Mouse (Mus musculus): ENCODE results near the gene Prkg2. TPM values are rescaled to one million over a fixed set of nuclear protein-coding genes. Genes with fewer than 3 reads are reported as not detected.

Prkg2 gene
- total and polyA plus RNA-seq, 2 experiments, result not detected

GRCm38 (mm10) chr5:98951566-98951965, 85.6 kb downstream of the Prkg2 start:
- Histone ChIP-seq H3K79me2 (ENCODE audit: control insufficient read depth, insufficient read depth, low read length) (no peaks in the 10 kb centered on the region), H3K36me3 (ENCODE audit: control insufficient read depth, insufficient read depth, low read length) (no peaks in the 10 kb centered on the region), H3K9ac (ENCODE audit: low read depth, low read length) (no peak overlapping the region), H3K27ac (replicated peaks; ENCODE audit: insufficient read depth, low read depth, low read length) (no peak overlapping the region), H3K4me3 (ENCODE audit: insufficient read depth, low read depth, low read length) (no peak overlapping the region), H3K27me3 (ENCODE audit: control insufficient read depth, insufficient read depth, low read length) (no peaks in the 10 kb centered on the region), H3K4me1 (ENCODE audit: control insufficient read depth, insufficient read depth, low read length) (no peaks in the 10 kb centered on the region)
- WGBS, result 43% methylated on average over 4 of the region's 4 CpGs
- TF ChIP-seq POLR2A (IDR thresholded peaks at IDR 0.05; ENCODE audit: extremely low read depth, insufficient read depth, low read length), result no peak
- no peak for TF ChIP-seq CTCF (IDR thresholded peaks at IDR 0.05; ENCODE audit: low read depth, low read length)
- DNase-seq (ENCODE audit: extremely low read depth, low read depth, low spot score), result peak; percentile 23

- H3K79me2 ChIP-seq (ENCODE audit: control insufficient read depth, insufficient read depth, low read length), result no peaks in the 10 kb centered on the region
- no peaks in the 10 kb centered on the region for H3K36me3 ChIP-seq (ENCODE audit: control insufficient read depth, insufficient read depth, low read length)
- DNase-seq (ENCODE audit: extremely low read depth, low read depth, low spot score), result no peak
- TF ChIP-seq CTCF (IDR thresholded peaks at IDR 0.05; ENCODE audit: low read depth, low read length), result no peak
- TF ChIP-seq POLR2A (IDR thresholded peaks at IDR 0.05; ENCODE audit: extremely low read depth, insufficient read depth, low read length), result no peak
- H3K4me1 ChIP-seq (ENCODE audit: control insufficient read depth, insufficient read depth, low read length), result no peaks in the 10 kb centered on the region
- H3K4me3 ChIP-seq (ENCODE audit: insufficient read depth, low read depth, low read length), result no peak overlapping the region
- H3K27me3 ChIP-seq (ENCODE audit: control insufficient read depth, insufficient read depth, low read length), result no peaks in the 10 kb centered on the region
- WGBS, result 78% methylated on average over 4 of the region's 4 CpGs
- no peak overlapping the region for H3K27ac ChIP-seq (replicated peaks; ENCODE audit: insufficient read depth, low read depth, low read length)
- H3K9ac ChIP-seq (ENCODE audit: low read depth, low read length), result no peak overlapping the region
These were observed 86.6 kb downstream of the Prkg2 start for GRCm38 (mm10) chr5:98950495-98951092.

- no peaks in the 10 kb centered on the region for H3K79me2 ChIP-seq (ENCODE audit: control insufficient read depth, insufficient read depth, low read length)
- WGBS, result 88% methylated on average over 10 of the region's 10 CpGs
- H3K9ac ChIP-seq (ENCODE audit: low read depth, low read length), result no peak overlapping the region
- TF ChIP-seq POLR2A (IDR thresholded peaks at IDR 0.05; ENCODE audit: extremely low read depth, insufficient read depth, low read length) (no peak), CTCF (IDR thresholded peaks at IDR 0.05; ENCODE audit: low read depth, low read length) (no peak)
- no peak overlapping the region for H3K27ac ChIP-seq (replicated peaks; ENCODE audit: insufficient read depth, low read depth, low read length)
- no peaks in the 10 kb centered on the region for H3K36me3 ChIP-seq (ENCODE audit: control insufficient read depth, insufficient read depth, low read length)
- no peaks in the 10 kb centered on the region for H3K27me3 ChIP-seq (ENCODE audit: control insufficient read depth, insufficient read depth, low read length)
- H3K4me1 ChIP-seq (ENCODE audit: control insufficient read depth, insufficient read depth, low read length), result no peaks in the 10 kb centered on the region
- no peak overlapping the region for H3K4me3 ChIP-seq (ENCODE audit: insufficient read depth, low read depth, low read length)
- no peak for DNase-seq (ENCODE audit: extremely low read depth, low read depth, low spot score)
These were observed 87.4 kb downstream of the Prkg2 start for GRCm38 (mm10) chr5:98949784-98950183.

- no peak for DNase-seq (ENCODE audit: extremely low read depth, low read depth, low spot score)
- 98% methylated on average over 20 of the region's 20 CpGs for WGBS
These were observed 90.5 kb downstream of the Prkg2 start for GRCm38 (mm10) chr5:98946656-98947055.

GRCm38 (mm10) chr5:98946117-98946620, 91.0 kb downstream of the Prkg2 start:
- TF ChIP-seq POLR2A (IDR thresholded peaks at IDR 0.05; ENCODE audit: extremely low read depth, insufficient read depth, low read length) (no peak), CTCF (IDR thresholded peaks at IDR 0.05; ENCODE audit: low read depth, low read length) (no peak)
- no peak for DNase-seq (ENCODE audit: extremely low read depth, low read depth, low spot score)
- no peaks in the 10 kb centered on the region for H3K27me3 ChIP-seq (ENCODE audit: control insufficient read depth, insufficient read depth, low read length)
- H3K4me1 ChIP-seq (ENCODE audit: control insufficient read depth, insufficient read depth, low read length), result no peaks in the 10 kb centered on the region
- H3K9ac ChIP-seq (ENCODE audit: low read depth, low read length), result no peak overlapping the region
- no peaks in the 10 kb centered on the region for H3K36me3 ChIP-seq (ENCODE audit: control insufficient read depth, insufficient read depth, low read length)
- 81% methylated on average over 4 of the region's 4 CpGs for WGBS
- no peaks in the 10 kb centered on the region for H3K79me2 ChIP-seq (ENCODE audit: control insufficient read depth, insufficient read depth, low read length)
- H3K27ac ChIP-seq (replicated peaks; ENCODE audit: insufficient read depth, low read depth, low read length), result no peak overlapping the region
- H3K4me3 ChIP-seq (ENCODE audit: insufficient read depth, low read depth, low read length), result no peak overlapping the region

More at GRCm38 (mm10) chr5:98946656-98947055, 90.5 kb downstream of the Prkg2 start:
- Histone ChIP-seq H3K27me3 (ENCODE audit: control insufficient read depth, insufficient read depth, low read length) (no peaks in the 10 kb centered on the region), H3K27ac (replicated peaks; ENCODE audit: insufficient read depth, low read depth, low read length) (no peak overlapping the region), H3K79me2 (ENCODE audit: control insufficient read depth, insufficient read depth, low read length) (no peaks in the 10 kb centered on the region), H3K4me3 (ENCODE audit: insufficient read depth, low read depth, low read length) (no peak overlapping the region), H3K4me1 (ENCODE audit: control insufficient read depth, insufficient read depth, low read length) (no peaks in the 10 kb centered on the region), H3K9ac (ENCODE audit: low read depth, low read length) (no peak overlapping the region), H3K36me3 (ENCODE audit: control insufficient read depth, insufficient read depth, low read length) (no peaks in the 10 kb centered on the region)
- TF ChIP-seq POLR2A (IDR thresholded peaks at IDR 0.05; ENCODE audit: extremely low read depth, insufficient read depth, low read length) (no peak), CTCF (IDR thresholded peaks at IDR 0.05; ENCODE audit: low read depth, low read length) (no peak)

- no peaks in the 10 kb centered on the region for H3K36me3 ChIP-seq (ENCODE audit: control insufficient read depth, insufficient read depth, low read length)
These were observed 93.4 kb downstream of the Prkg2 start for GRCm38 (mm10) chr5:98943776-98944175.

More at GRCm38 (mm10) chr5:98943776-98944175, 93.4 kb downstream of the Prkg2 start:
- H3K4me3 ChIP-seq (ENCODE audit: insufficient read depth, low read depth, low read length), result no peak overlapping the region
- no peaks in the 10 kb centered on the region for H3K4me1 ChIP-seq (ENCODE audit: control insufficient read depth, insufficient read depth, low read length)
- no peaks in the 10 kb centered on the region for H3K27me3 ChIP-seq (ENCODE audit: control insufficient read depth, insufficient read depth, low read length)
- no peak for TF ChIP-seq CTCF (IDR thresholded peaks at IDR 0.05; ENCODE audit: low read depth, low read length)
- no peak for TF ChIP-seq POLR2A (IDR thresholded peaks at IDR 0.05; ENCODE audit: extremely low read depth, insufficient read depth, low read length)
- H3K27ac ChIP-seq (replicated peaks; ENCODE audit: insufficient read depth, low read depth, low read length), result no peak overlapping the region
- no peak for DNase-seq (ENCODE audit: extremely low read depth, low read depth, low spot score)
- H3K79me2 ChIP-seq (ENCODE audit: control insufficient read depth, insufficient read depth, low read length), result no peaks in the 10 kb centered on the region
- 68% methylated on average over 6 of the region's 6 CpGs for WGBS
- H3K9ac ChIP-seq (ENCODE audit: low read depth, low read length), result no peak overlapping the region

Data from liver, adult 2 months (tissue).